Mouse (Mus musculus): ENCODE measurements around the gene Pde4d. TPM values are rescaled to one million over a fixed set of nuclear protein-coding genes. Genes with fewer than 3 reads are reported as not detected.

Gene Pde4d
- polyA plus RNA-seq, 1 experiment = 56.2 TPM

DNA sequence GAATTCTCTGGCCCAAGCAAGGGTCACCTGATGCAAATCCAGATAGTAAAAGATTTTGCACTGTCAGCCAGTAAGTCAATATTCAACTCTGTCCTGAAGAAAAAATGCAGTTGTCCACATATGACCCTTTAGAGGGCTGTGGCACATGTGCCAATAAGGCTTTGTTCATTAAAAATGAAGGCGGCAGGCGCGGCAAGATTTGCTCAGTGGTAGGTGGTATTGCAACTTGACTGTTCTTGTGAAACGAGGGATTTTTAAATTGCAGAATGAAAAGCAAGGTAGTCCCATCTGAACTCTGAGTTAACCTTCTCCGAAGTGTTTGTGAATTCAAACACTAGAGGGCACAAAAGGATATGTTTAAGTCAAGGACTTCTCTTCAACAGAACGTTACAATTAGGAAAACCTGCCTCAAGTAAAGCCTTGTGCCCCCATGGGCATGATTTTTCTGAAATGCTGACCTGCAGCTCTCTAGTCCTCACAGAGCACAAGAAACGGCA lies 1166.1 kb downstream of the Pde4d start:
- Histone ChIP-seq H3K27ac (replicated peaks; ENCODE audit: low read depth, low read length) (no peak overlapping the region), H3K4me3 (ENCODE audit: insufficient read depth, low read depth, low read length) (no peak overlapping the region), H3K4me1 (ENCODE audit: control insufficient read depth, insufficient read depth, insufficient read length, low read length) (no peaks in the 10 kb centered on the region)

DNA sequence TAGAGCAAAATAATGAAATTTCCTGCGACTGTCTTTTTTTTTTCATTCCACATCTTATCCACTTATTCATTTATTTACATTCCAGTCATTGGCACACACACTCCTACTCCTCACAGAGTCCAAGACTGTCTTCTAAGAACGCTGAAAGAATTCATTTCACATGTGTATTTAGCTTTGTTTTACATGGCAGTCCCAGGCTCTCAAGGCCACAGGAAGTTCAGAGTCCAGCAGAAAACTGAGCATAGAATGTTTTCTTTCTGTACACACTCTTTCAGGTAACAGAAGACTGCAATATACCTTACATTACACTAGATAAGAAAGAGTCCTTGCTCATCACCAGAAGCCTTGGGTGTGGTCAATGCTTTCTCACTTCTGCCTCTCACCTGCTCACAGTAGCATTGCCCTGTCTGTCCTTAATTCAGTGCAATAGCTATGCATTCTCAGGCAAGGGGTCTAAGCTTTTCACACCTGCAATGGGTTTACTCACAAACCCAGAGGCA lies 1169.5 kb downstream of the Pde4d start:
- H3K4me3 ChIP-seq (ENCODE audit: insufficient read depth, low read depth, low read length) = no peak overlapping the region
- no peak overlapping the region for H3K27ac ChIP-seq (replicated peaks; ENCODE audit: low read depth, low read length)
- no peaks in the 10 kb centered on the region for H3K4me1 ChIP-seq (ENCODE audit: control insufficient read depth, insufficient read depth, insufficient read length, low read length)

DNA sequence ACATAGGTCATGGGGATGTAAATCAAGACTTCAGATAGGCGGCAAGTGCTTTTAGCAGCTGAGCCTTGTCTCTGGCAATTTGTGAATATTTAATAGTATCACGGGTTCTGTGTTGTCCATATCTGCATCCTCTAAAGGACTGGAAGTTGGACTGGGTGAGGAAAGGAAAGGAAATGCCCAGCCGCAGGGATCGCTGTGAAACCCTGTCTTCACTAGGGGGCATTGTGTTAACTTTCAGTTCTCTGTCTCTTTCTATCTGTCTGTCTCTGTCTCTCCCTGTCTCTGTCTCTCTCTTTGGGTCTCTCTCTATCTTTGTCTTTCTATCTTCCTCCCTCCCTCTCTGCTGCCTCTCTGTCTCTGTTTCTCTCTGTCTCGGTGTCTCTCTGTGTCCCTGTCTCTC lies 1172.5 kb downstream of the Pde4d start:
- Histone ChIP-seq H3K4me3 (ENCODE audit: insufficient read depth, low read depth, low read length) (no peak overlapping the region), H3K4me1 (ENCODE audit: control insufficient read depth, insufficient read depth, insufficient read length, low read length) (no peaks in the 10 kb centered on the region), H3K27ac (replicated peaks; ENCODE audit: low read depth, low read length) (no peak overlapping the region)

DNA sequence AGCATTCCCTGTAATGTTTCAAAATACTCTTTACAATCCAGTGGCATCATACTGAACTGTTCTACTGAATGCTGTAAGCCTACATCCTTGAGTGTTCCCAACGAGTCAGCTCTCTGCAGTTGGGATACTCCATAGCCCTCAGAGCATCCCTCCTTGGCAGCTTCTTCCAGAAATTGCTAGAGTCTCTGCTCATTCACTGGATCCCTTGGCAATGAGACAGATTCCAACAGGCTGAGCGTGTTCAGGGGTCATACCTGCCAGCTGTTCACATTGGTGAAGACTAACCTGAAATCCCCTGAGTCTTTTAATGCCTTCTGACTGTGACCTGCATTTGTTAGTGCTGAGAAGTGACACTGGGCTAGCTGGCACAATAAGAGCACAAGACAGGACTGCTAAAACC lies 1173.5 kb downstream of the Pde4d start:
- Histone ChIP-seq H3K4me3 (ENCODE audit: insufficient read depth, low read depth, low read length) (no peak overlapping the region), H3K4me1 (ENCODE audit: control insufficient read depth, insufficient read depth, insufficient read length, low read length) (no peaks in the 10 kb centered on the region), H3K27ac (replicated peaks; ENCODE audit: low read depth, low read length) (no peak overlapping the region)

DNA sequence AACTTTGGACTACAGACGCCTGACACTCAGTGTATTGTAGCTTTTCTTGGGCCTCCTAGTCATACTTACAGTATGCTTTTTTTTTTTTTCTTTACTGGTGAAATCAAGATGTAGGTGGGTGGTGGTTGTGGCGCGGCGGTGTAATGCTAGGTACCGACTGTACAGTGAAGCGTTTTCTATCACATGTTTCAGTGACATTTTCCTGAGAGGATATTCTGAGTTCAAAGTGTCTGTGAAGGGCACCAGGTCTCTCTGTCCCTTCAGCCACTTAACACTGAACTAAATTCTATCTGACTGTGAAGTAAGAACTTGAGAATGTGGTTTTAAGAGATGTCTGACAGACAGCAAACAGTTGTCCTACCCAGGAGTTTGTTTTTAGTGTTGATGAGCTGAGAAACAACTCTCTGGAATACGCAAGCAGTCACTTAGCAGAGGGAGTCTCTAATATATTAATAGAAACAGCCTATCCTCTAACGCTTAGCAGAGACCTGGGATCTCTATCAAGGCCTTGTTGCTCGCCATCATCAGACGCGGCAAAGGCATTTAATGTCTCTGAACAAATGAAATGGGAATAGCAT lies 1175.1 kb downstream of the Pde4d start:
- Histone ChIP-seq H3K4me3 (ENCODE audit: insufficient read depth, low read depth, low read length) (no peak overlapping the region), H3K4me1 (ENCODE audit: control insufficient read depth, insufficient read depth, insufficient read length, low read length) (no peaks in the 10 kb centered on the region), H3K27ac (replicated peaks; ENCODE audit: low read depth, low read length) (no peak overlapping the region)

DNA sequence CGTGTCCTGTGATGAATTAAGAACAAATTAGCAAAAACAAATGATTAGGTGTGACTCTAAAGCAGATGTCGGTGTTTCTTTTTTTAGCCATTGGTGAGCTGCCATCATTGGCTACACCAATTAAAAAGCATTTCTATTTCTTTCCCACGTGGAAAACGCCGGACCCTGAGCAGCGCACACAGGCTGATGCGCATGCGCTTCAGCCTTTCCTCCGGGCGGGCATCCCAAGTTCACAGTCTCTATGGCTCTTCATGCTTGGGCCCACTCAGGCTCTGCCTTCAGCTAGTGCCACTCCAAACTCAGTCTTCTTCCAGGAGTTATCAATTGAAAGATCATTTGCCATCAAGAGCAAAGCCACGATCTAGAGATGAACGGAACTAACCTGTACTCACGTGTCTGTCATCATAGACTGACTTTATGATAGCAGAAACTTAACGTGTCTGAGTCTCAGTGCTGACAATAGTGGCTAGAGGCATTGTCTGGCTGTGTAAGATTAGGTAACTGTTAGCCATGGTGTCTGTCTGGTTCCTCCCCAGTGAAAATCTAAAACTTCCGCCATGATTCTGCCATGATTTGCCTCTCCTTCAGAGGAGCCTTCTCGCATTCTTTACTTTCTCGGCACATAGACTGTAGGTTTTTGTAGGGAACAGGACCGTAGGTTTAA lies 1175.8 kb downstream of the Pde4d start:
- H3K4me3 ChIP-seq (ENCODE audit: insufficient read depth, low read depth, low read length) = no peak overlapping the region
- no peaks in the 10 kb centered on the region for H3K4me1 ChIP-seq (ENCODE audit: control insufficient read depth, insufficient read depth, insufficient read length, low read length)
- H3K27ac ChIP-seq (replicated peaks; ENCODE audit: low read depth, low read length) = no peak overlapping the region

DNA sequence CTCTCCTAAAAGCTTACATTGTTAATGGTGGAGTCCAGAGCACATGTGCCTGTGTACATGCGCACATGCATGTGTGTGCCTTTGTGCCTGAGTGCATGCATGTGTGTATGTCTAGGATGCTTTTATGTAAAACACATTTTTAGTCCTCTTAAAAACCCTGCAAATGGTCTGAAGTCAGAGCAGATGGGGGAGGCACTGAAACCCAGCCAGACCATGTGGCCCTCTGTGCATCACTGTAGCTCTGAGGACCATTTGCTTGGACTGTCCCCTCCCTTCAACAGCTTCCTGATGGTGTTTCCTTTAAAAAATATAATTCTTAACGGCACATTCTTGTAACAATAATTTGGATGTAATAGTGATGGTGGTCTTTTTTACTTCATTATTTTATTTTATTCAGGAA lies 1177.5 kb downstream of the Pde4d start:
- Histone ChIP-seq H3K4me3 (ENCODE audit: insufficient read depth, low read depth, low read length) (no peak overlapping the region), H3K4me1 (ENCODE audit: control insufficient read depth, insufficient read depth, insufficient read length, low read length) (no peaks in the 10 kb centered on the region; the same call in 1 of the 2 replicates), H3K27ac (replicated peaks; ENCODE audit: low read depth, low read length) (no peak overlapping the region)

DNA sequence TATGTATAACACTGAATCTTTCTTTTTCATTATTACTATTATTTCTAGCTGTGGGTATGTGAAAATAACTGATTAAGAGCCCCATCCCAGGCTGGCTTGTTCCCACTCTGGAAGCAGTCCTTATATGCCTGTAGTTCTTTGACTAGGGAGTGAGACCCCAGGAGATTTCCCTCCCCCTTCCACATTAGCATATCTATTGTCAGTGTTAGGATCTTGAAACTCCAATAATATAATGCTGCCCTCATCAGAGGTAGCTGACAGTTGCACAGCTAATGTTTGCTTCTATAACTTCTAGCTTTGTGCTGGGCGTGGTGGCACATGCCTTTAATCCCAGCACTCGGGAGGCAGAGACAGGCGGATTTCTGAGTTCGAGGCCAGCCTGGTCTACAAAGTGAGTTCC lies 1178.9 kb downstream of the Pde4d start:
- H3K4me1 ChIP-seq (ENCODE audit: control insufficient read depth, insufficient read depth, insufficient read length, low read length) = no peaks in the 10 kb centered on the region; the same call in 1 of the 2 replicates
- no peak overlapping the region for H3K27ac ChIP-seq (replicated peaks; ENCODE audit: low read depth, low read length)
- no peak overlapping the region for H3K4me3 ChIP-seq (ENCODE audit: insufficient read depth, low read depth, low read length)

DNA sequence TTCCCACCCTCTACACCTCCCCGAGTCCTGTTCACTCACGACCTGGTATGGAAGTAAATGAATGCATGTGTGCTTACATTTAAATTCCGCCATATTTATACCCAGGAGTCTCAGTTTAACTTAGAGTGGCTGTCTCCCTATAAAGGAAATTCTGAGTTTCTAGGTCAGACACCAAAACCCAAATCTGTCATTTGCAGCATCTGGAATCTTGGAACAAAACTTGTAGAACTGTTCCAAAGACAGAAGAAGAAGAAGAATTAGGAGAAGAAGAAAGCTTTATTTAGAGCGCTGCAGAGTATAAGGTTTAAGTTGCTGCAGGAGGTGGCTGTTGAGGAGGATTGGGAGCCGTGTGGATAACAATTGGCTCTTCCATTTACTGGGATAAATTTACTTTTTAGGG lies 1179.5 kb downstream of the Pde4d start:
- Histone ChIP-seq H3K4me1 (ENCODE audit: control insufficient read depth, insufficient read depth, insufficient read length, low read length) (no peaks in the 10 kb centered on the region; the same call in 1 of the 2 replicates), H3K27ac (replicated peaks; ENCODE audit: low read depth, low read length) (no peak overlapping the region), H3K4me3 (ENCODE audit: insufficient read depth, low read depth, low read length) (no peak overlapping the region)

DNA sequence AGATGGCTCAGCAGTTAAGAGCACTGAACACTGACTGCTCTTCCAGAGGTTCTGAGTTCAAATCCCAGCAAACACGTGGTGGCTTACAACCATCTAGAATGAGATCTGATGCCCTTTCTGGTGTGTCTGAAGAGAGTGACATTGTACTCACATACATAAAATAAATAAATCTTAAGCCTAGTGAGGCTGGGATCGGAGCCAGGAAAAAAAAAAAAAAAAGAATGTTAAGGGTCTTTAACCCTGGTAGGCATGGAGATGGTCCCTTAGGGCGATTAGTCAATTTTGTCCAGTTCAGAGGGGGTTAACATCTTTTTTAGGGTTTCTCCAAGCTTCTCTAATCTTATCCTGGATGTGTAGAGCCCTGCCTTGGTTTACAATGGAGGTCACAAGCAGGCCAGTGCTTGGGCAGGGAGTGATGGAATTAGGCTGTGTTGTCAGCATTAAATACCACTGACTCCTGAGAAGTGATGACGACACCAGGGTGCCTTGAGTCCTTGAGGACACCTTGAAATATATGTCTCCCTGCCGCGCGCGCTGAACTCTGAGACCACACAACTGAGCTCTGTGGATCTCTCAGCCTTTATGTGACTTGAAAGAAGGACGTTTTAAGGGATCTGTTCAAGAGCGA lies 1181.8 kb downstream of the Pde4d start:
- peaks cover 1% of the 10 kb centered on the region for H3K4me1 ChIP-seq (ENCODE audit: control insufficient read depth, insufficient read depth, insufficient read length, low read length)
- H3K27ac ChIP-seq (replicated peaks; ENCODE audit: low read depth, low read length) = 0 out of 2 replicates have a peak overlapping the region, but pooled peaks have one; percentile 15
- H3K4me3 ChIP-seq (ENCODE audit: insufficient read depth, low read depth, low read length) = no peak overlapping the region

DNA sequence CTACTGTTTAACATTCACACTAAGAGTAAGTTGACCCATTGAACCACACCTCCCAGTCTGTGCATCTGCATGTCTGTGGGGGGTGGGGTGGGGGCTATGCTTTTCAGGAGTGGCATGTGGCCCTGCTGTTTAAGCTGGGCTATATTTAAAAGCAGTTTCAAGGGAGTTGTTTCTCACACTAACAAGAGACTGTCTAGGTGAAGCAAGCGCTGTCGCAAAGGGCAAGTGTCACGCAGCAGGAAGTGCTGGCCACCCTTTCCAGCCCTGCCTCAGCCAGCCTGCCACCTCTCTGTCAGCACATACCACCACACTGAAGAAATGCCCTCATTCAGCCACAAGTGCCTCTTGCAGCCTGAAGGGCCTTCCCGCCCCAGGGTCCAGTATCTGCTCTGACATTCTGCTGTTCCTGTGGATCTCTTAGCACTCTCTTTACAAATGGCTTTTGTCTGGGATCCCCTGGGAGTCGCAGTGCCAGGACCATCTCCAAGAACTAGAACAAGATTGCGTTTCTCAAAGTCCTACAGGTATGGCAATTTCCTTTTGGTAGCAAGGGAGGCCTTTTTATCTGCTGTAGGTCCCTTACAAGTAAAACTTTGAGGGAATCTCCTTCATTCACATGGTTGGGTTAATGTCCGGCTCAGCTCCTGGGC lies 1182.8 kb downstream of the Pde4d start:
- H3K27ac ChIP-seq (replicated peaks; ENCODE audit: low read depth, low read length) = peak overlapping the region; percentile 89
- H3K4me3 ChIP-seq (ENCODE audit: insufficient read depth, low read depth, low read length) = peak overlapping the region; percentile 68

DNA sequence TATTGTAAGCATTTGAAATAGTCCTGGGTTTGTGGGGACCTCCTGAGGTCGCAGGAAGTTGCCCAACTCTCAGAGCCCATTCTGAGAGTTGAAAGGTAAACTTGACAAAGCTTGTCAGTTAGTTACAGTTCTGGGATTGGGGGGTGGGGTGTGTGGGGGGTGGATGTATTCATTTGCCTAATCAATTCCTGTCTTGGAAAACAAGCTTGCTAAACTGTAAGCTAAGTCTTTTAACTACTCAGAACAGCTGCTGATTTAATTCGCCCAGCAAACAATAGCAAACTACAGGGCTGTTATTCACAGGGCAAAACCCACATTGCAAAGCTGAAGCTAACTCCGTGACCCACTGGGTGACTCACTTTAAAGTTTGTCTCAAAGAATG lies 1183.3 kb downstream of the Pde4d start:
- H3K4me3 ChIP-seq (ENCODE audit: insufficient read depth, low read depth, low read length) = peak overlapping the region; percentile 68
- peak overlapping the region; percentile 89 for H3K27ac ChIP-seq (replicated peaks; ENCODE audit: low read depth, low read length)

More for the DNA sequence above, 1182.8 kb downstream of the Pde4d start:
- H3K4me1 ChIP-seq (ENCODE audit: control insufficient read depth, insufficient read depth, insufficient read length, low read length) = peaks cover 8% of the 10 kb centered on the region

DNA sequence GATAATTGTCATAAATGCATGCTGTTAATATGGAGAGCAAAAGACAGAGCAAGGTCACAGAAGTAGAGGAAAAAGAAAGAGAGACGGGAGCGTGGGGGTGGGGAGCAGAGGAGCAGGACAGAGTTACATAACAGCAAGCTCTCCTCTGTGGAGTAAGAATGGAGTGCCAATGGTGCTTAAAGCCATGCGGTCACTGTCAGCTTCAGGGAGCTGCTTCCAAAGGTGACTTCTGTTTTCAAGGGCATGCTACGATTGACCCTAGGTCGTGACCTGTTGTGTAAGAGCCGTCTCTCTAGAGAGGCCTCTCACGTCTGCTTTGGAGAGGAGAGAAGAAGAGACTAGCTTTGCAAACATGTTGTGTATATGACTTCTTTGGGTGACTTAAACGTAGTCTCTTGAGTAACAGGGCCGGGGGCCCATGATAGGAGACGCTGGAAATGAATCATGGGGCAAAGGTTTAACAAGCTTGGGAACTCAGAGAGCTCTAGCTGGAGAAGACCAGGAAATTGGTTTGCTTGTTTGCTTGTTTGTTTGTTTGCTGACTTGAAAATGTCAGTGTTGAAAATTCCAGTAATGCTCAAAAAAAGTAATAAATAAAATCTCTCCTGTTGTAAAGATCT lies 1186.3 kb downstream of the Pde4d start:
- H3K27ac ChIP-seq (replicated peaks; ENCODE audit: low read depth, low read length) = peak overlapping the region; percentile 84
- H3K4me1 ChIP-seq (ENCODE audit: control insufficient read depth, insufficient read depth, insufficient read length, low read length) = peaks cover 10% of the 10 kb centered on the region
- no peak overlapping the region for H3K4me3 ChIP-seq (ENCODE audit: insufficient read depth, low read depth, low read length)

More for the DNA sequence above, 1183.3 kb downstream of the Pde4d start:
- H3K4me1 ChIP-seq (ENCODE audit: control insufficient read depth, insufficient read depth, insufficient read length, low read length) = peaks cover 10% of the 10 kb centered on the region

DNA sequence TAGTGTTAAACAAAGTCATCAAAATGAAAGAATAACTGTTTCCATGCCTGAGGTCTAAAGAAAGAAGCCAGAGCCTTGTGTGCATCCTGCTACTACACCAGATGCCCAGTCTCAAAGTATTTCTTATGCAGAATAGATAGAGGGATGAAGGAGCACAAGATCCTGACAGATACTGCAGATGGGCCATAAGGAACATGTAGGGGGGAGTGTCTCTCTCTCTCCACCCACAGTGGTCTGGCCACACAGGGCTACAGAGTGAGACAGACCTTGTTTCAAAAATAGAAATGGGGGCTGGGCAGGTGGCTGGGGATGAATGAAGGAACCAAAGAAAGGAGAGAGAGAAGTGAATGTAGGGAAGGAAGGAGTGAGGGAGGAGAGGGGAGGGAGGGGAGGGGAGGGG lies 1188.5 kb downstream of the Pde4d start:
- no peak overlapping the region for H3K4me3 ChIP-seq (ENCODE audit: insufficient read depth, low read depth, low read length)
- peaks cover 12% of the 10 kb centered on the region for H3K4me1 ChIP-seq (ENCODE audit: control insufficient read depth, insufficient read depth, insufficient read length, low read length)
- 0 out of 2 replicates have a peak overlapping the region, but pooled peaks have one; percentile 41 for H3K27ac ChIP-seq (replicated peaks; ENCODE audit: low read depth, low read length)

DNA sequence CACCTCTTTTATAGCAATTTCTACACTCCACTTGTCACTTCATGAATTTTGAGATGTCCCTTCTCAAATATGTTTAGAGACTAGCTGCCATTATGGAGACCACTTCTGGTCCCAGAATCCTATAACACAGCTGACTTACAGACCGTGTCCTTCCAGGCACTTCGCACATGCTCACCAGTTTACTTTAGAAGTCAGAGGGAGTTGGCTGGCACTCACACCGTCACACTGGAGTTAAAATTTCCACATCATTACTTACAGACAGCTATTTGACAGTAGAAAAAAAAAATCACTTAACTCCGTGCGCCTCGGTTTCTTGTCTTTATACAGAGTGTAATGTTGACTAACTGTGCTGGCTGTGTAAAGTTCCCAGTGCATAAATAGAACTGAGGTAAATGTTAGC lies 1189.5 kb downstream of the Pde4d start:
- Histone ChIP-seq H3K4me3 (ENCODE audit: insufficient read depth, low read depth, low read length) (no peak overlapping the region), H3K4me1 (ENCODE audit: control insufficient read depth, insufficient read depth, insufficient read length, low read length) (peaks cover 13% of the 10 kb centered on the region), H3K27ac (replicated peaks; ENCODE audit: low read depth, low read length) (peak overlapping the region; percentile 47)

Measured in brown adipose tissue, adult 24 weeks (tissue).